Mouse (Mus musculus) layer of hippocampus, postnatal 14 days (tissue): ENCODE results near the gene Arhgef19. TPM values are rescaled to one million over a fixed set of nuclear protein-coding genes. Genes with fewer than 3 reads are reported as not detected.

Experiments
- DNase-seq, 2 experiments: peaks; one replicate each; pipeline ENCODE4 v3.0.0; 2021 to 2022; ENCODE audit warnings: low spot score in 2 of 2, mixed read lengths in 1 of 2
- total RNA-seq, 2 experiments: library from RNA; stranded (reverse); gene quantifications; 2 replicates each; pipeline ENCODE4 v1.2.3; 2021

Gene Arhgef19
- total RNA-seq, 2 experiments from 2014 or later = 9.7 to 11.7 TPM

- DNase-seq = no peak
These were observed 43.3 kb downstream of the Arhgef19 start for GRCm38 (mm10) chr4:141282623-141283022.

DNA sequence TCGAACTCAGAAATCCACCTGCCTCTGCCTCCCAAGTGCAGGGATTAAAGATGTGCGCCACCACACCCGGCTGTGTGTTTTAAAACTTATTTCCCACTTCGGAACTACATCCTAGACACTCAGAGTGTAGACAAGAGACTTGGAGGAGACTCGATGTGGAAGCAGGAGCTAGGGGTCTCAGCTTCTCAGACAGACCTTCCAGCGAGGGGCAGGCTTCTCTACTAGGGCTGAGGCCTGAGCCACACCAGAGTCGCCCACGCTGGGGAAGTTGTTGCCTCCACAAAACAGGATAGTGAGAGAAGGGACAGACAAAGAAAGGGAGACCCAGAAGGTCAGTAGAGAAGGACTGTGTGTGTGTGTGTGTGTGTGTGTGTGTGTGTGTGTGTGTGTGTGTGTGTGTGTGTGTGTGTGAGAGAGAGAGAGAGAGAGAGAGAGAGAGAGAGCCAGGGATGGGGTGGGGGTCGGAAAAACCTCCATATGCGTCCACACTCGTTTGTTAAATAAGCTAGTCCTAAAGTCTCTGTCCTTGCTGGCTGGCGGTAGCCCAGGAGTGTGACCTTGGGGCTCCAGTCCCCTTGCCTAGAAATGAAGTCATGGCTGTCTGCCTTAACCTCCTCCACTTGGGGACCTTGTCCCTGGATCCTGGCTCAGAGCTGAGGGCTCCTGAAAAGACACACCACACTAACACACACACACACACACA lies 44.0 kb downstream of the Arhgef19 start:
- DNase-seq = no peak

DNA sequence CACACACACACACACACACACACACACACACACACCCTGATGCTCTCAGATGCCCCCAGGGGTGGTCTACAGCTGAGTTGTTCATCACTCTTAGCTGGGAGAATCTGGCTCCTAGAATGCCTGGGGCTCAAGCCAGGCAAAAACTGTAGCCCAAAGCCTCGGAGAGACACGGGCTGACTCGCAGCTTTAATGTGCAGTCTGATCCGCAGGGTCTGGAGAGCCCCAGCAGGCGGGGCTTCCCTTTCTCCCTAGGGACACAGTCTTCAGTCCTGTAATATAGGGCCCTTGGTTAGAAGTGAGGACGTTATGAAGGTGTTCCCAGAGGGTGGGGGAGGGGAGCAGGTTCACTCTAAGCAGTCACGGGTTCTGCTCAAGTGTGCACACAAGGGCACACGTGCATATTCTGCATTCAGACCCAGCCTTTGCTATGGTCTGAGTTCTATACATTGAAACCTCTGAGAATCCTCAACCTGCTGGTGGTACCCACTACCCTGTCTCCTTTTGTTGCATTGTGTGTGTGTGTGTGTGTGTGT lies 44.6 kb downstream of the Arhgef19 start:
- no peak for DNase-seq

DNA sequence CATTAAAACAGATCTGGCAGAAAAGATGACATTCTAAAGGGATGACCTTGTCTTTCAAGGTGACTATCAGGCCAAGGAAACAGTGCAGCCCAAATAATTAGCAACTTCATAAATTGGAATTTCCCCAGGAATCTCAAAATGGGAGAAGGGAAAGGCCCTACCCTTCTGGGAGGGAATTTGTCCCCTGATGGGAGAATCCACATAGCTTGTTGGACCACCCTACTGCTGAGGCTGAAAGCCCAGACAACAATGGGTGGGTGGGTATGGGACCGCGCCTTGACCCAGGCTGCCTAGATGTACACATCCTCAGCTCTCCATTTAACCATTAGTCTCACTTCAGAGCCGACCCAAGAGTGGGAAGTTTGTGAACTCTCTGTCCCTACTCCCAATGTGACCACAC lies 45.2 kb downstream of the Arhgef19 start:
- no peak for DNase-seq

DNA sequence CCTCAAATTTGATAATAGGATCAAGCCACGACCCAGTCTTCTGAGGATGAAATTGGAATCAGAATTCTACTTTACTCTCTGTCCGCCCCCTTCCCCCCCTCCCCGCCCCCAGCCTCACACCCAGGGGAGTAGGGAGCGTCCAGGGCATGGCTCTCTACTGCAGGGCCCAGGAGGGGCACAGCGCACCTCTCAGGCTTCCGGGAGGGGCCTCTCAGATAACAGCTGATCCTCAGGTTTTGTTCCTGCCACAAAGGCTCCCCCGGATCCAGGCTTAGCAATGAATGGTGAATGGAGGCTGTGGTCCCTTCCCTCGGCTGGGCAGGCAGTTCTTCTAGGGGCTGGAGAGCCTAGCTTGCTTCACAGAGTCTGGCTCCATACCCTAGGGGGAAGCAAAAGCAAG lies 45.8 kb downstream of the Arhgef19 start:
- no peak for DNase-seq

GRCm38 (mm10) chr4:141286860-141287517 lies 47.7 kb downstream of the Arhgef19 start:
- no peak for DNase-seq

GRCm38 (mm10) chr4:141287518-141288004 lies 48.3 kb downstream of the Arhgef19 start:
- no peak for DNase-seq

GRCm38 (mm10) chr4:141288152-141288551 lies 48.9 kb downstream of the Arhgef19 start:
- no peak for DNase-seq

GRCm38 (mm10) chr4:141291571-141292375 lies 52.5 kb downstream of the Arhgef19 start:
- no peak for DNase-seq

- no peak for DNase-seq
These were observed 56.5 kb downstream of the Arhgef19 start for GRCm38 (mm10) chr4:141295774-141296186.

DNA sequence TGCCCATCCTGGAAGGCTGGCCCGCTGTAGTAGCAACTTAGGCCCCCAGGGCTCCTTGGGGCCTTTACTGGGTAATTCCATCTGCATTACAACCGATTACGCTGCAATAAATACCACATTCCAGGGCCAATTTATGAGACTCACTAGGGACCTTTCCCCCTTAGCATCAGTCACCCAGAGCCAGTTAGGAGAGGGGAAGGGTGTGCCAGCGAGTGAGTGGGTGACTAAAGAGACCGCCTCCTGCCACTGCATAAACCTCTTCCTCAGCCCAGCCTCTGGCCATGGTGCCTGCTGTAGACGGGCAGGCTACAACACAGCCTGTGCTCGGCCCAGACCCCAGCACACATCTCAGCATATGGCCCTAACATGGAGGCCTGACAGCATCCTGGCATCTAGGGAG lies 58.6 kb downstream of the Arhgef19 start:
- no peak for DNase-seq

GRCm38 (mm10) chr4:141299356-141299755 lies 60.1 kb downstream of the Arhgef19 start:
- no peak for DNase-seq

GRCm38 (mm10) chr4:141300196-141300595 lies 60.9 kb downstream of the Arhgef19 start:
- DNase-seq = no peak

DNA sequence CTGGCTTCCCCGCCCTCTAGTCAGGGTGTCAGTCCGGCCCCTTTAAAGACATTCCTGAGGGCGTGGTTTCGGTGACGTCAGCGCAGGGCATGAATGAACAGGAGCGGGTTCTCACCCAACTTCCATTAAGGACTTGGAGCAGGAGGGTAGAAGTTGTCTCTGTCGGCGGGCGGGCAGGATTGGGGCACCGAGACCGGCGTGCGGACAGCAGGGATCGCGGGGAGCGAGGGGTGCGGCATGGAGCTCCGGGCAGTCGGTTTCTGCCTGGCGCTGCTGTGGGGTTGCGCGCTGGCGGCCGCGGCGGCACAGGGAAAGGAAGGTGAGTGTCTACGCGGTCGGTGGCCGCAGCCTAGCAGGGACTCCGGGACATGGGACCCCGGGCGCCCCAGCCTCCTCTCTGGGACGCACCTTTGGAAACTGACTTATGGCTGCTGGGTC lies 61.8 kb downstream of the Arhgef19 start, which contains the start of gene Epha2:
Epha2 (plus strand) TSS at position 125 of the 438 bp plus-strand sequence.
- peak; percentile 59 to 76 for DNase-seq

DNA sequence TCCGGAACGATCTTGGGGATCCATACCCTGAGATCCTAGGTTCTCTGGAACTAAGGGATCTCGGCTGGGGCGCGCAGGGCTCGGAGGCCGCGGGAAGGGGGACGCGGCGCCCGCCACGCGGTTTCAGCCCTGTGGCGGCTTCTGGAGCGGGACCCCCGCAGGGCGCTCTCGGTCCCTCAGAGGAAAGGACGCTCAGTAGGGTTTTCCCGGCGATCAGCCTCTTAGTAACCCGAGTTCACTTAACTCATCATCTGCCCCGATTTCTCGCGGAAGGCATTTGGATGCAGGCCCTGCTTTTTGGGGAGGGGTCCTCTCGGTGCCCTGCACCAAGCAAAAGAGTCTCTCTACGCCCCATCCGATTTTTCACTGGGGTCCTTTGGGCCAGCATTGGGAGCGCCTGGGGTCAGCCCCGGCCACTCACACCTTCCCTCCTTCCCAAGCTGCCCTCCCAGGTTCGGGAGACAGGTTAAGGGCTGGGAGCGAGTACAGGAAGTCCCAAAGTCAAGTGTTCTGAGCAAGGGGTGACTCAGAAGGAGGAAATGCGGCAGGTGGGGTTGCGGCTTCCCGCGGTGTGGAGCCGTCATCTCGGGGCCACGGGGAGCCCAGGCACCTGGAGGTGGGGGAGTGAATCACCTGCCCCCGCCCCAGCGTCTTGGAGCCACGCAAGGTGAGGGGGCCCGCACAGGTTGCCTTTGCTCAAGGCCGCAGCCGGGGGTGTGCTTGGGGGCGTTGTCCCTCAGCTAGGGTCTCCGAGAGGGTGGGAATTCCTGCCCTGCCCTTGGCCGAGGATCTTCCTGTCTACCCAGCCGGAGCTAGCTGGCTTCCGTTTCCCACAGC lies 62.5 kb downstream of the Arhgef19 start:
- DNase-seq = no peak

GRCm38 (mm10) chr4:141302428-141303401 lies 63.4 kb downstream of the Arhgef19 start:
- DNase-seq = no peak

DNA sequence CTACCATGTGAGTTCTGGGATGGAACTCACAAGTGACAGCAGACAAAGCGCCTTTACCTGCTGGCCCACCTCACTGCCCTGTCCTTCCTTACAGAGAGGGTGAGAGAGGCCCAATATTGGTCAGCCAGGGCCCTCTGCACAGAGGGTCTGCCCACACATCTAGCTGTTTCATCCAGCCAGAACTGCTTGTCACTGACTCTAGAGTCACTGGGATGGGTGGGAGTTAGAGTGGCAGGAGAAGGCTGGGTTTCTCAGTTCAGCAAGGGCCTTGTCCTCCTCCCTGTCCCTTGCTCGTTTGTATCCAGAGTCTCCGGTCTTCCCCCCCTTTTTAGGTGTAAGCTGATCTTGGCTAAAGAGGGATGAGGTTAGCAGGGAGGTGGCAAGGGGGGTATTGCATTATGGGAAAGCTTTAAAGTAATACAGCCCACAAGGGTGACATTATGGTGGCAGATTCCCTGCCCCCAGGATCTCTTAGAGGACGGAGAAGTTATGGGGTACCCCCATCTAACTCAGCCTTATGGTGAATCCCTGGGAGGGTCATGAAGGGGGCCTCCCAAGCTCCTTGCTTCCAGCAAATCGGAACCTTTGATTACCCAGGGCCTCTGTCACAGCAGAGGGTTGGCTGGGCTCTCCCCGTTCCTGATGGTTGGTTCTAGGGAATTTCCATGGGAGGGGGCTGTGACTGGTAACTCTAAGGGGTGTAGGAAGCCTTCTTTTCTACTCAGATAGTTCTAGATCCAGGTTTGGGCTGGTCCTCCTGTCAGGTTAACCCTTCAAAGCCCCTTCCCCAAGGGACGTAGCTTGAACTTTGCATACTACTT lies 64.3 kb downstream of the Arhgef19 start:
- no peak for DNase-seq

GRCm38 (mm10) chr4:141304223-141304611 lies 64.9 kb downstream of the Arhgef19 start:
- no peak for DNase-seq
